ENCODE assay signal across 8 mouse cellular contexts in the genomic region with DNA sequence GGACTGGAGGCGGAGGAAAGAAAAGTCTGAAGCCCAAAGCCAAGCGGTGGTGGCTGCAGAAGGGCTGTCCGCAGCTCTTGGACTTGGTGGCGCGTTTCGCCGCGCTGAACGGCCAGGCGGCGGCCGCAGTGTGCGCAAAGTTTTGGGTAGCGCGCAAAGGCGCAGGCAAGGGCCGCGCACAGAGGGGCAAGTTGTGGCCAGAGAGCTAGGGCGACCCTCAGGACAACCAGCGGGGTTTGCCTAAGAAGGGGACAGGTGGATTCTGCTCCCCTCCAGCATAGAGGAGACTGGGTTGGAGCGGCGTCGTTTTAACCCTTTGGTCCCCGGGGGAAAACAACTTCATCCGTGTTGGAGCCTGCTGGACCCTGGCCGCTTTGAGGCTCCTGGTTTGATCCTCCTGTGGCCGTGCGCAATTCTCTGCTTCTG. TPM values are rescaled to one million over a fixed set of nuclear protein-coding genes. Genes with fewer than 3 reads are reported as not detected.
DNase-seq lines count a peak whose midpoint lies in the region; ATAC-seq and TF ChIP-seq lines count a peak whose summit lies in the region.

No protein-coding gene starts in this region.

- under 1% methylated on average over 28 of the region's 28 CpGs for WGBS in forebrain, embryonic 16.5 days
- under 1% methylated on average over 28 of the region's 28 CpGs for WGBS in olfactory bulb, adult 2 months

- peak; percentile 37; the same call in 1 of the 2 replicates for ATAC-seq in forebrain, embryonic 16.5 days

- TF ChIP-seq CTCF in olfactory bulb, adult 2 months (IDR thresholded peaks at IDR 0.05; ENCODE audit: insufficient read depth, low read depth, low read length) = no peak

- peak overlapping the region; percentile 56 for H3K4me3 ChIP-seq in forebrain, embryonic 16.5 days (replicated peaks; ENCODE audit: low read length)
- H3K4me3 ChIP-seq in olfactory bulb, adult 2 months (ENCODE audit: insufficient read depth, low read depth, low read length) = peak overlapping the region; percentile 67

- H3K27me3 ChIP-seq in forebrain, embryonic 16.5 days (replicated peaks; ENCODE audit: control insufficient read depth, insufficient read depth, low read length) = peaks cover 18% of the 10 kb centered on the region

- peak overlapping the region; percentile 55 for H3K4me2 ChIP-seq in forebrain, embryonic 16.5 days (ENCODE audit: low read length)

- H3K27ac ChIP-seq in forebrain, embryonic 16.5 days (ENCODE audit: low read length) = peak overlapping the region; percentile 29
- H3K27ac ChIP-seq in olfactory bulb, adult 2 months (ENCODE audit: insufficient read depth, low read depth, low read length) = peak overlapping the region; percentile 67

- no peaks in the 10 kb centered on the region for H3K36me3 ChIP-seq in forebrain, embryonic 16.5 days (ENCODE audit: control insufficient read depth, insufficient read depth)

- peak overlapping the region; percentile 62 for H3K9ac ChIP-seq in forebrain, embryonic 16.5 days (replicated peaks; ENCODE audit: low read depth, low read length)

- no peak for TF ChIP-seq POLR2A in olfactory bulb, adult 2 months (IDR thresholded peaks at IDR 0.05; ENCODE audit: insufficient read depth, low read depth, low read length)

- H3K4me1 ChIP-seq in forebrain, embryonic 16.5 days (replicated peaks; ENCODE audit: control insufficient read depth, insufficient read depth, low read length) = peaks cover 9% of the 10 kb centered on the region
- H3K4me1 ChIP-seq in olfactory bulb, adult 2 months (ENCODE audit: control insufficient read depth, insufficient read depth, low read length) = peaks cover 7% of the 10 kb centered on the region

- intact Hi-C loops in left cerebral cortex, postnatal 10 days (cut with DNase I) = loop anchor here (5.0 kb wide), 1 partner anchor 68 kb away; no protein-coding TSS in a partner anchor

- no peaks in the 10 kb centered on the region for H3K9me3 ChIP-seq in forebrain, embryonic 16.5 days (ENCODE audit: control insufficient read depth, low read length)

- DNase-seq in kidney, postnatal 10 days = peak; percentile 27
- DNase-seq in kidney, adult 11 months = no peak
- DNase-seq in adrenal gland, postnatal 36 days = peak; percentile 22 to 40
- DNase-seq in left cerebral cortex, postnatal 10 days (ENCODE audit: extremely low spot score in 1 of 2, low spot score in 2 of 2) = peak; percentile 14 to 45
- no peak for DNase-seq in urinary bladder, postnatal 14 days (ENCODE audit: low spot score)
- no peak for DNase-seq in lung, postnatal 10 days

RNA-seq across cellular contexts. Expression of gene Dab1, which starts 0.8 kb away (rescaled TPM):
- under 1 TPM; 0.49 to 0.86 TPM for total RNA-seq in adrenal gland, postnatal 36 days (2021)
- polyA plus RNA-seq in forebrain, embryonic 16.5 days (2015; fragmentation: Nextera tagmentation; extraction: Ambion mirVana) = 195 and 214 TPM in 2 replicates
- total RNA-seq in left cerebral cortex, postnatal 10 days (2021) = 100 to 1,000 TPM; 115 to 127 TPM
- not detected in 2 replicates for polyA plus RNA-seq in olfactory bulb, adult 2 months (2012; ENCODE audit: insufficient read depth, insufficient read length, low replicate concordance, missing spikeins)

Comparison
In these comparisons a context has a peak if more than half of its experiments do, and no peak if none do; other contexts are left out.
1. DNase-seq: peak in kidney, postnatal 10 days (single experiment), adrenal gland, postnatal 36 days (2 of 2) and left cerebral cortex, postnatal 10 days (2 of 2); none in kidney, adult 11 months (single experiment), urinary bladder, postnatal 14 days (single experiment) and lung, postnatal 10 days (single experiment).
2. RNA of gene Dab1, which starts 0.8 kb away (total RNA-seq): 115 to 127 TPM in left cerebral cortex, postnatal 10 days; 0.49 to 0.86 TPM in adrenal gland, postnatal 36 days; every median in the first group is over 10 times any median in the second.